Mouse (Mus musculus) lung, adult 2 months (tissue): ENCODE data around the gene Olfml3.

Source experiments
- CTCF ChIP-seq: fragments of 200-500 bp; IDR thresholded peaks from 2 replicates; pipeline ENCODE4 v1.5.1; 2011; ENCODE audit warnings: mild to moderate bottlenecking, low read length, control low read depth; ENCODE audit not compliant: insufficient read depth
- POLR2A ChIP-seq: fragments of 200-500 bp; IDR thresholded peaks from 2 replicates; pipeline ENCODE4 v1.6.1; 2011; ENCODE audit warnings: low read depth, mild to moderate bottlenecking, control low read depth, low read length, borderline replicate concordance; ENCODE audit errors: extremely low read depth

DNA sequence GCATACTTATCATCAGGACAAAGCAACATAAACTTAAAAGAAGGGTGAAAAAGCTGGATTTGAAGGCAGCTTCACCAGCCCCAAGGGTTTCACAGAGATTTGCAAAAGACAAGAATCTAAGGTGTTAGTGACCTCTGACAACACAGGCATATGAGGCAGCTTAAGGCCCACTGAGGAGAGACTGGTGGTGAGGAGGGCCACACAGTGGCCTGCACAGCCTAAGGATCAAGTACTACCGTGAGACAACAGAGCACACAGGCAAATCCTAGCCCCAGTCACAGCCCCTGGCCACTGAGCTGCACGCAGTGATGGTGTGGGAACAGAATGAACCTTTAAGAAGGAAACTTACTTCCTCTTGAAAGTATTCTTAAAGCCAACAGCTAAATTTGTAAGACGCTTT, 35.7 kb upstream of the Olfml3 start:
- TF ChIP-seq CTCF: no peak
- TF ChIP-seq POLR2A: no peak
